Mouse (Mus musculus) heart, postnatal 0 days (tissue): ENCODE results near the gene Pbx3. TPM values are rescaled to one million over a fixed set of nuclear protein-coding genes. Genes with fewer than 3 reads are reported as not detected.

ENCODE experiments used
- ATAC-seq: fragments of 200-750 bp; cut with Nextera tagmentation; 2 replicates; pipeline ENCODE4 v1.8.0; 2017; ENCODE audit warnings: low read depth, moderate number of reproducible peaks, moderate library complexity; ENCODE audit not compliant: insufficient read depth
- DNase-seq: peaks from one replicate; pipeline ENCODE4 v3.0.0-alpha.2; 2016; ENCODE audit warnings: low spot score
- H3K27ac ChIP-seq: fragments of 300-500 bp; sonication (generic); 2 replicates; pipeline ENCODE4 v1.5.1; 2014; ENCODE audit warnings: low read depth, mild to moderate bottlenecking
- H3K27me3 ChIP-seq: fragments of 300-500 bp; sonication (generic); 2 replicates; pipeline ENCODE4 v1.6.1; 2014; ENCODE audit warnings: low read length, mixed read lengths; ENCODE audit not compliant: control insufficient read depth, insufficient read depth
- H3K36me3 ChIP-seq: fragments of 300-500 bp; sonication (generic); replicated peaks from 2 replicates; pipeline ENCODE4 v1.6.1; 2014; ENCODE audit warnings: low read length, mixed read lengths; ENCODE audit not compliant: control insufficient read depth, insufficient read depth
- H3K4me1 ChIP-seq: fragments of 300-500 bp; sonication (generic); 2 replicates; pipeline ENCODE4 v1.6.1; 2014; ENCODE audit warnings: antibody characterized with exemption; ENCODE audit not compliant: control insufficient read depth, insufficient read depth
- H3K4me2 ChIP-seq: fragments of 300-500 bp; sonication (generic); 2 replicates; pipeline ENCODE4 v1.6.1; 2014; ENCODE audit warnings: low read depth, mild to moderate bottlenecking, low read length, moderate library complexity
- H3K4me3 ChIP-seq: fragments of 300-500 bp; sonication (generic); 2 replicates; pipeline ENCODE4 v1.5.1; 2014; ENCODE audit warnings: low read depth, low read length
- H3K9ac ChIP-seq: fragments of 300-500 bp; sonication (generic); replicated peaks from 2 replicates; pipeline ENCODE4 v1.6.1; 2014; ENCODE audit warnings: low read depth, low read length, mixed read lengths
- H3K9me3 ChIP-seq: fragments of 300-500 bp; sonication (generic); replicated peaks from 2 replicates; pipeline ENCODE4 v1.6.1; 2016; ENCODE audit warnings: low read length; ENCODE audit not compliant: control insufficient read depth
- CTCF ChIP-seq: IDR thresholded peaks from 2 replicates; pipeline ENCODE4 v1.5.1; 2016; ENCODE audit warnings: antibody characterized with exemption, control low read depth, low read depth
- EP300 ChIP-seq: IDR thresholded peaks from 2 replicates; pipeline ENCODE4 v1.6.1; 2016; ENCODE audit warnings: antibody characterized with exemption, low read depth
- WGBS: fragments of 180-500 bp; shearing (Covaris S2); extraction: QIAGEN DNeasy Blood & Tissue Kit; methylation state at CpG from one replicate; pipeline ENCODE4 v1.1.7; 2014; 5-methylcytosine and 5-hydroxymethylcytosine counted together
- polyA plus RNA-seq: library from polyadenylated mRNA; unstranded; fragments of >200 nt; fragmentation: Nextera tagmentation; extraction: Ambion mirVana; gene quantifications from 2 replicates; pipeline ENCODE4 v1.2.1, GENCODE M21; 2015
- total RNA-seq: library from RNA; depleted of rRNA; stranded (reverse); fragments of >200 nt; gene quantifications from 2 replicates; pipeline ENCODE4 v1.2.3, GENCODE M21; 2014; ENCODE audit warnings: low replicate concordance; rRNA removed

Gene Pbx3
- total RNA-seq = 22.0 and 34.3 TPM in 2 replicates
- 10.2 and 11.4 TPM in 2 replicates for polyA plus RNA-seq

GRCm38 (mm10) chr2:34372305-34373301 lies at the start of gene Pbx3:
Gene Pbx3, minus strand, starts transcription at chr2:34373142.
- peak within 1 kb of the TSS; percentile 95 for H3K4me3 ChIP-seq
- peak; percentile 92 for ATAC-seq
- peak; percentile 93 for DNase-seq
- TF ChIP-seq EP300 (no peak), CTCF (no peak)
- no peaks in the 10 kb centered on the region for H3K36me3 ChIP-seq
- peaks cover 11% of the 10 kb centered on the region; the same call in 1 of the 2 replicates for H3K4me1 ChIP-seq
- peak within 1 kb of the TSS; percentile 83 for H3K4me2 ChIP-seq
- H3K9me3 ChIP-seq = no peaks in the 10 kb centered on the region
- no peaks in the 10 kb centered on the region for H3K27me3 ChIP-seq
- H3K27ac ChIP-seq = peak within 1 kb of the TSS; percentile 98
- WGBS = under 1% methylated on average over 45 of the region's 102 CpGs
- peak within 1 kb of the TSS; percentile 94 for H3K9ac ChIP-seq

- Histone ChIP-seq H3K9ac (no peak overlapping the region), H3K27ac (no peak overlapping the region), H3K4me1 (no peaks in the 10 kb centered on the region), H3K27me3 (no peaks in the 10 kb centered on the region), H3K4me2 (no peak overlapping the region), H3K9me3 (no peaks in the 10 kb centered on the region), H3K4me3 (no peak overlapping the region), H3K36me3 (peaks cover 15% of the 10 kb centered on the region; the same call in 1 of the 2 replicates)
- ATAC-seq (no peak), DNase-seq (no peak)
- WGBS = 50% methylated on average over 1 of the region's 1 CpGs
- TF ChIP-seq CTCF (no peak), EP300 (no peak)
Measured at GRCm38 (mm10) chr2:34420256-34420655, 47.3 kb upstream of the Pbx3 start.

- no peak overlapping the region for H3K27ac ChIP-seq
- H3K9me3 ChIP-seq = no peaks in the 10 kb centered on the region
- H3K4me1 ChIP-seq = peaks cover 15% of the 10 kb centered on the region
- no peak overlapping the region for H3K4me2 ChIP-seq
- no peak overlapping the region for H3K4me3 ChIP-seq
- H3K9ac ChIP-seq = no peak overlapping the region
- no peaks in the 10 kb centered on the region for H3K36me3 ChIP-seq
- peak; percentile 9 for DNase-seq
- no peak for TF ChIP-seq EP300
- no peak for TF ChIP-seq CTCF
- WGBS = 50% methylated on average over 5 of the region's 5 CpGs
- H3K27me3 ChIP-seq = no peaks in the 10 kb centered on the region
- ATAC-seq = no peak
Measured at GRCm38 (mm10) chr2:34409741-34410340, 36.9 kb upstream of the Pbx3 start.

- TF ChIP-seq CTCF (no peak), EP300 (no peak)
- Histone ChIP-seq H3K27me3 (no peaks in the 10 kb centered on the region), H3K4me3 (no peak overlapping the region), H3K9ac (no peak overlapping the region), H3K4me1 (peaks cover 15% of the 10 kb centered on the region), H3K9me3 (no peaks in the 10 kb centered on the region), H3K4me2 (no peak overlapping the region), H3K27ac (no peak overlapping the region), H3K36me3 (no peaks in the 10 kb centered on the region)
- DNase-seq (no peak), ATAC-seq (no peak)
- 92% methylated on average over 10 of the region's 10 CpGs for WGBS
Measured at GRCm38 (mm10) chr2:34408341-34408740, 35.4 kb upstream of the Pbx3 start.

- TF ChIP-seq EP300 (no peak), CTCF (no peak)
- H3K4me2 ChIP-seq = peak overlapping the region; percentile 76
- DNase-seq (no peak), ATAC-seq (no peak)
- peak overlapping the region; percentile 94 for H3K4me3 ChIP-seq
- H3K9me3 ChIP-seq = no peaks in the 10 kb centered on the region
- peak overlapping the region; percentile 88; the same call in 1 of the 2 replicates for H3K9ac ChIP-seq
- WGBS = 48% methylated on average over 7 of the region's 7 CpGs
- peaks cover 15% of the 10 kb centered on the region for H3K4me1 ChIP-seq
- H3K27me3 ChIP-seq = no peaks in the 10 kb centered on the region
- no peaks in the 10 kb centered on the region for H3K36me3 ChIP-seq
- no peak overlapping the region for H3K27ac ChIP-seq
Measured at GRCm38 (mm10) chr2:34407596-34407995, 34.7 kb upstream of the Pbx3 start.
